ENCODE assay signal across 14 mouse cellular contexts in genomic region chr3:97525458-97525857, GRCm38 (mm10).
DNase-seq lines count a peak whose midpoint lies in the region; ATAC-seq and TF ChIP-seq lines count a peak whose summit lies in the region.
"Had no signal": no experiment of that assay in that cellular context is flagged by ENCODE, and none has a peak within 500 bp of the region (broad histone marks: within the 10 kb centered on the region; RNA-seq: fewer than 3 reads in every experiment).

No protein-coding gene starts in this region.

- no peaks in the 10 kb centered on the region for H3K9me3 ChIP-seq in hindbrain, embryonic 15.5 days
- no peaks in the 10 kb centered on the region for H3K9me3 ChIP-seq in hindbrain, embryonic 16.5 days (ENCODE audit: control insufficient read depth, low read length)
- H3K9me3 ChIP-seq: embryonic facial prominence, embryonic 13.5 days; heart, embryonic 12.5 days had no signal

- H3K4me1 ChIP-seq in hindbrain, embryonic 15.5 days (replicated peaks) = peaks cover 29% of the 10 kb centered on the region
- H3K4me1 ChIP-seq in hindbrain, embryonic 16.5 days (ENCODE audit: control insufficient read depth, insufficient read depth, low read depth, low read length) = peaks cover 19% of the 10 kb centered on the region
- H3K4me1 ChIP-seq: embryonic facial prominence, embryonic 13.5 days; heart, embryonic 12.5 days; megakaryocyte, embryonic 14.5 days had no signal

- no peaks in the 10 kb centered on the region for H3K36me3 ChIP-seq in hindbrain, embryonic 15.5 days
- H3K36me3 ChIP-seq in hindbrain, embryonic 16.5 days (ENCODE audit: control insufficient read depth, insufficient read depth, low read length) = no peaks in the 10 kb centered on the region
- H3K36me3 ChIP-seq: embryonic facial prominence, embryonic 13.5 days; heart, embryonic 12.5 days had no signal

- H3K27ac ChIP-seq in hindbrain, embryonic 15.5 days (replicated peaks) = peak overlapping the region; percentile 67
- no peak overlapping the region for H3K27ac ChIP-seq in hindbrain, embryonic 16.5 days (ENCODE audit: low read depth, low read length)
- H3K27ac ChIP-seq: embryonic facial prominence, embryonic 13.5 days; stomach, postnatal 0 days had no signal

- no peak overlapping the region for H3K4me2 ChIP-seq in hindbrain, embryonic 15.5 days
- no peak overlapping the region for H3K4me2 ChIP-seq in hindbrain, embryonic 16.5 days (ENCODE audit: low read length)
- H3K4me2 ChIP-seq: embryonic facial prominence, embryonic 13.5 days; heart, embryonic 12.5 days; liver, embryonic 11.5 days had no signal

- no peak overlapping the region for H3K4me3 ChIP-seq in hindbrain, embryonic 15.5 days
- H3K4me3 ChIP-seq in hindbrain, embryonic 16.5 days (ENCODE audit: low read length) = no peak overlapping the region
- H3K4me3 ChIP-seq: embryonic facial prominence, embryonic 13.5 days; heart, embryonic 12.5 days; megakaryocyte, embryonic 14.5 days had no signal

- no peak for ATAC-seq in hindbrain, embryonic 15.5 days (ENCODE audit: low FRiP score, low read depth)
- no peak for ATAC-seq in hindbrain, embryonic 16.5 days

- no peak for TF ChIP-seq POLR2A in brain, embryonic 14.5 days (IDR thresholded peaks at IDR 0.05; ENCODE audit: borderline replicate concordance, extremely low read depth, insufficient read depth, insufficient read length, poor library complexity, severe bottlenecking)

- peak; percentile 28 for DNase-seq in brain, adult 2 months (ENCODE audit: low read depth, low spot score)
- peak; percentile 87 for DNase-seq in brain, embryonic 14.5 days (ENCODE audit: low read depth)
- peak; percentile 24 for DNase-seq in gonadal fat pad, adult 2 months (ENCODE audit: low read depth)
- no peak for DNase-seq in gastrocnemius, postnatal 25 days
- no peak for DNase-seq in ovary, postnatal 14 days (ENCODE audit: low spot score)
- DNase-seq: lung, adult 18-20 months; right cerebral cortex, postnatal 25 days had no signal

- no peak for TF ChIP-seq CTCF in brain, embryonic 14.5 days (IDR thresholded peaks at IDR 0.05; ENCODE audit: borderline replicate concordance, extremely low read depth, insufficient read depth, insufficient read length)

- no peaks in the 10 kb centered on the region for H3K27me3 ChIP-seq in hindbrain, embryonic 15.5 days
- H3K27me3 ChIP-seq in hindbrain, embryonic 16.5 days (replicated peaks; ENCODE audit: control insufficient read depth, insufficient read depth, low read length) = no peaks in the 10 kb centered on the region
- H3K27me3 ChIP-seq: embryonic facial prominence, embryonic 13.5 days; heart, embryonic 12.5 days; megakaryocyte, embryonic 14.5 days had no signal

- 62% methylated on average over 8 of the region's 8 CpGs for WGBS in hindbrain, embryonic 15.5 days
- 58% methylated on average over 8 of the region's 8 CpGs for WGBS in hindbrain, embryonic 16.5 days

- no peak overlapping the region for H3K9ac ChIP-seq in hindbrain, embryonic 15.5 days
- no peak overlapping the region for H3K9ac ChIP-seq in hindbrain, embryonic 16.5 days (ENCODE audit: low read depth, low read length)
- H3K9ac ChIP-seq: embryonic facial prominence, embryonic 13.5 days; heart, embryonic 12.5 days had no signal

Comparison
In these comparisons a context has a peak if more than half of its experiments do, and no peak if none do; other contexts are left out.
1. DNase-seq: peak in brain, adult 2 months (single experiment), brain, embryonic 14.5 days (single experiment) and gonadal fat pad, adult 2 months (single experiment); none in gastrocnemius, postnatal 25 days (single experiment) and ovary, postnatal 14 days (single experiment).